ENCODE assay signal across 9 mouse cellular contexts in genomic region chr10:24312191-24312611, GRCm38 (mm10).
DNase-seq lines count a peak whose midpoint lies in the region; ATAC-seq and TF ChIP-seq lines count a peak whose summit lies in the region.
"Had no signal": no experiment of that assay in that cellular context is flagged by ENCODE, and none has a peak within 500 bp of the region (broad histone marks: within the 10 kb centered on the region; RNA-seq: fewer than 3 reads in every experiment).

No protein-coding gene starts in this region.

- no peak overlapping the region for H3K4me3 ChIP-seq in C2C12 (ENCODE audit: insufficient read depth, poor library complexity, severe bottlenecking)
- peak overlapping the region; percentile 29 for H3K4me3 ChIP-seq in embryonic facial prominence, embryonic 15.5 days (replicated peaks)
- H3K4me3 ChIP-seq in heart, embryonic 13.5 days, result peak overlapping the region; percentile 30
- H3K4me3 ChIP-seq in kidney, postnatal 0 days (replicated peaks; ENCODE audit: low read depth, low read length), result peak overlapping the region; percentile 18
- no peak overlapping the region for H3K4me3 ChIP-seq in liver, embryonic 11.5 days (ENCODE audit: low read depth, low read length)
- H3K4me3 ChIP-seq: erythroblast, embryonic 14.5 days had no signal

- H3K79me3 ChIP-seq in C2C12 (ENCODE audit: low read depth), result no peaks in the 10 kb centered on the region

- H3K36me3 ChIP-seq in C2C12 (ENCODE audit: control insufficient read depth, insufficient read depth), result no peaks in the 10 kb centered on the region
- no peaks in the 10 kb centered on the region for H3K36me3 ChIP-seq in embryonic facial prominence, embryonic 15.5 days
- no peaks in the 10 kb centered on the region for H3K36me3 ChIP-seq in heart, embryonic 13.5 days
- H3K36me3 ChIP-seq in kidney, postnatal 0 days (ENCODE audit: insufficient read depth, low read length), result no peaks in the 10 kb centered on the region
- no peaks in the 10 kb centered on the region for H3K36me3 ChIP-seq in liver, embryonic 11.5 days (ENCODE audit: control insufficient read depth, insufficient read depth, low read length)

- peak; percentile 70 for TF ChIP-seq CTCF in C2C12 (IDR thresholded peaks at IDR 0.05; ENCODE audit: control insufficient read depth, insufficient read depth, insufficient read length)
- peak; percentile 85 for TF ChIP-seq CTCF in kidney, postnatal 0 days (IDR thresholded peaks at IDR 0.05; ENCODE audit: low read depth)

- DNase-seq in adrenal gland, postnatal 36 days, result peak; percentile 72 to 76
- DNase-seq in kidney, postnatal 0 days (ENCODE audit: low spot score), result peak; percentile 93
- no peak for DNase-seq in liver, embryonic 11.5 days (ENCODE audit: low spot score)
- DNase-seq in neural tube, embryonic 10.5 days (ENCODE audit: extremely low spot score, low spot score), result peak; percentile 53
- DNase-seq in telencephalon, adult 2 months (ENCODE audit: low read depth, low spot score), result peak; percentile 71

- no peaks in the 10 kb centered on the region for H3K4me1 ChIP-seq in embryonic facial prominence, embryonic 15.5 days
- H3K4me1 ChIP-seq in heart, embryonic 13.5 days, result peaks cover 3% of the 10 kb centered on the region; the same call in 1 of the 2 replicates
- H3K4me1 ChIP-seq in kidney, postnatal 0 days (replicated peaks; ENCODE audit: insufficient read depth, low read length), result no peaks in the 10 kb centered on the region; the same call in 1 of the 2 replicates
- H3K4me1 ChIP-seq in liver, embryonic 11.5 days (replicated peaks; ENCODE audit: control insufficient read depth, insufficient read depth, low read length), result no peaks in the 10 kb centered on the region

- H3K4me2 ChIP-seq in embryonic facial prominence, embryonic 15.5 days (replicated peaks), result peak overlapping the region; percentile 28; the same call in 1 of the 2 replicates
- H3K4me2 ChIP-seq in heart, embryonic 13.5 days, result peak overlapping the region; percentile 55
- peak overlapping the region; percentile 44 for H3K4me2 ChIP-seq in kidney, postnatal 0 days (ENCODE audit: low read length)
- peak overlapping the region; percentile 35; the same call in 1 of the 2 replicates for H3K4me2 ChIP-seq in liver, embryonic 11.5 days

- no peaks in the 10 kb centered on the region for H3K9me3 ChIP-seq in embryonic facial prominence, embryonic 15.5 days (replicated peaks)
- H3K9me3 ChIP-seq in heart, embryonic 13.5 days, result 0 out of 2 replicates have a peak, but pooled peaks cover 3% of the 10 kb centered on the region
- H3K9me3 ChIP-seq in kidney, postnatal 0 days (replicated peaks; ENCODE audit: low read length), result no peaks in the 10 kb centered on the region
- H3K9me3 ChIP-seq in liver, embryonic 11.5 days (ENCODE audit: control insufficient read depth, low read length), result no peaks in the 10 kb centered on the region

- H3K79me2 ChIP-seq in C2C12 (ENCODE audit: control insufficient read depth, insufficient read depth), result no peaks in the 10 kb centered on the region

- H3ac ChIP-seq in C2C12 (ENCODE audit: control insufficient read depth, insufficient read length, low read depth), result no peak overlapping the region

- no peak overlapping the region for H3K27ac ChIP-seq in embryonic facial prominence, embryonic 15.5 days (replicated peaks)
- H3K27ac ChIP-seq in heart, embryonic 13.5 days (replicated peaks), result no peak overlapping the region
- no peak overlapping the region for H3K27ac ChIP-seq in kidney, postnatal 0 days
- no peak overlapping the region for H3K27ac ChIP-seq in liver, embryonic 11.5 days (ENCODE audit: low read depth, low read length)

- H3K9ac ChIP-seq in embryonic facial prominence, embryonic 15.5 days, result no peak overlapping the region
- no peak overlapping the region for H3K9ac ChIP-seq in heart, embryonic 13.5 days
- H3K9ac ChIP-seq in kidney, postnatal 0 days (ENCODE audit: low read depth, low read length), result no peak overlapping the region
- H3K9ac ChIP-seq in liver, embryonic 11.5 days (ENCODE audit: low read depth, low read length), result no peak overlapping the region

- under 1% methylated on average over 9 of the region's 9 CpGs for WGBS in embryonic facial prominence, embryonic 15.5 days
- WGBS in heart, embryonic 13.5 days, result 1% methylated on average over 9 of the region's 9 CpGs
- under 1% methylated on average over 9 of the region's 9 CpGs for WGBS in kidney, postnatal 0 days
- 0% methylated on average over 9 of the region's 9 CpGs for WGBS in liver, embryonic 11.5 days

- peaks cover 11% of the 10 kb centered on the region for H3K27me3 ChIP-seq in C2C12 (ENCODE audit: control insufficient read depth, insufficient read depth, insufficient read length)
- H3K27me3 ChIP-seq in embryonic facial prominence, embryonic 15.5 days, result no peaks in the 10 kb centered on the region
- H3K27me3 ChIP-seq in heart, embryonic 13.5 days (replicated peaks), result no peaks in the 10 kb centered on the region
- H3K27me3 ChIP-seq in kidney, postnatal 0 days (ENCODE audit: insufficient read depth, low read length), result no peaks in the 10 kb centered on the region
- H3K27me3 ChIP-seq in liver, embryonic 11.5 days (replicated peaks; ENCODE audit: control insufficient read depth, insufficient read depth, low read length), result no peaks in the 10 kb centered on the region

- no peak for ATAC-seq in embryonic facial prominence, embryonic 15.5 days (ENCODE audit: insufficient number of reproducible peaks, low FRiP score, low TSS enrichment, low read depth)
- ATAC-seq in heart, embryonic 13.5 days (ENCODE audit: extremely low read depth, insufficient number of reproducible peaks, low FRiP score, low TSS enrichment), result no peak
- ATAC-seq in kidney, postnatal 0 days (replicated peaks; ENCODE audit: low FRiP score, low read depth), result no peak
- no peak; the same call in 1 of the 2 replicates for ATAC-seq in liver, embryonic 11.5 days (replicated peaks; ENCODE audit: low FRiP score)

TF ChIP-seq in C2C12, 6 proteins besides CTCF, POLR2A, EP300 and RAD21:
- TF ChIP-seq MAX (IDR thresholded peaks at IDR 0.05) (no peak), MYOG (IDR thresholded peaks at IDR 0.05; ENCODE audit: control insufficient read depth, extremely low read depth, insufficient read length) (no peak)

Comparison
In these comparisons a context has a peak if more than half of its experiments do, and no peak if none do; other contexts are left out.
1. H3K4me3 ChIP-seq: peak in embryonic facial prominence, embryonic 15.5 days (single experiment), heart, embryonic 13.5 days (single experiment) and kidney, postnatal 0 days (single experiment); none in C2C12 (single experiment) and liver, embryonic 11.5 days (single experiment).
2. Peak in every context shown above with its lines, with median percentiles within 50 percentile points of each other: H3K4me2 ChIP-seq.